Mouse (Mus musculus) neural tube, embryonic 15.5 days (tissue): Measurements from ENCODE around the gene Ctdnep1. TPM values are rescaled to one million over a fixed set of nuclear protein-coding genes. Genes with fewer than 3 reads are reported as not detected.

ENCODE experiments used
- ATAC-seq: fragments of 200-750 bp; cut with Nextera tagmentation; 2 replicates; pipeline ENCODE4 v1.8.0; 2017; ENCODE audit warnings: mild to moderate bottlenecking, moderate TSS enrichment, moderate library complexity; ENCODE audit not compliant: low FRiP score
- H3K27ac ChIP-seq: fragments of 300-500 bp; sonication (generic); replicated peaks from 2 replicates; pipeline ENCODE4 v1.5.1; 2015; ENCODE audit warnings: mild to moderate bottlenecking, inconsistent platforms
- H3K27me3 ChIP-seq: fragments of 300-500 bp; sonication (generic); replicated peaks from 2 replicates; pipeline ENCODE4 v1.6.1; 2015; ENCODE audit warnings: inconsistent platforms
- H3K36me3 ChIP-seq: fragments of 300-500 bp; sonication (generic); 2 replicates; pipeline ENCODE4 v1.6.1; 2015; ENCODE audit warnings: inconsistent platforms
- H3K4me1 ChIP-seq: fragments of 300-500 bp; sonication (generic); 2 replicates; pipeline ENCODE4 v1.6.1; 2015; ENCODE audit warnings: inconsistent platforms
- H3K4me2 ChIP-seq: fragments of 300-500 bp; sonication (generic); 2 replicates; pipeline ENCODE4 v1.6.1; 2015; ENCODE audit warnings: inconsistent platforms, mild to moderate bottlenecking, moderate library complexity
- H3K4me3 ChIP-seq: fragments of 300-500 bp; sonication (generic); replicated peaks from 2 replicates; pipeline ENCODE4 v1.5.1; 2015; ENCODE audit warnings: mild to moderate bottlenecking, inconsistent platforms
- H3K9ac ChIP-seq: fragments of 300-500 bp; sonication (generic); replicated peaks from 2 replicates; pipeline ENCODE4 v1.6.1; 2015; ENCODE audit warnings: mild to moderate bottlenecking, inconsistent platforms
- H3K9me3 ChIP-seq: fragments of 300-500 bp; sonication (generic); replicated peaks from 2 replicates; pipeline ENCODE4 v1.6.1; 2016; ENCODE audit warnings: inconsistent platforms
- WGBS: fragments of 180-500 bp; shearing (Covaris S2); methylation state at CpG from one replicate; pipeline ENCODE4 v1.1.7; 2015; ENCODE audit warnings: mixed read lengths; 5-methylcytosine and 5-hydroxymethylcytosine counted together
- polyA plus RNA-seq: library from polyadenylated mRNA; unstranded; fragments of >200 nt; fragmentation: Nextera tagmentation; extraction: Ambion mirVana; gene quantifications from 2 replicates; pipeline ENCODE4 v1.2.1, GENCODE M21; 2015

Gene Ctdnep1
- polyA plus RNA-seq, 1 experiment from 2014 or later: 27.2 TPM

- Histone ChIP-seq H3K4me2 (peak within 1 kb of the TSS; percentile 79), H3K9me3 (no peaks in the 10 kb centered on the region), H3K36me3 (peaks cover 32% of the 10 kb centered on the region), H3K4me3 (peak within 1 kb of the TSS; percentile 84), H3K27me3 (no peaks in the 10 kb centered on the region), H3K9ac (peak within 1 kb of the TSS; percentile 83), H3K4me1 (peaks cover 65% of the 10 kb centered on the region), H3K27ac (peak within 1 kb of the TSS; percentile 99)
- under 1% methylated on average over 48 of the region's 48 CpGs for WGBS
- ATAC-seq: peak; percentile 66
These were observed 19.5 kb downstream of the Ctdnep1 start, which contains the start of gene Dvl2 for GRCm38 (mm10) chr11:70000396-70000898. Gene Dvl2 (plus strand): TSS chr11:70000595.

- Histone ChIP-seq H3K27ac (peak overlapping the region; percentile 99), H3K4me2 (peak overlapping the region; percentile 79)
These were observed 20.2 kb downstream of the Ctdnep1 start for GRCm38 (mm10) chr11:70001159-70001558.

GRCm38 (mm10) chr11:70001865-70002264, 20.9 kb downstream of the Ctdnep1 start:
- Histone ChIP-seq H3K9ac (peak overlapping the region; percentile 83), H3K27me3 (no peaks in the 10 kb centered on the region), H3K27ac (no peak overlapping the region), H3K4me2 (peak overlapping the region; percentile 79), H3K36me3 (peaks cover 46% of the 10 kb centered on the region), H3K4me1 (peaks cover 65% of the 10 kb centered on the region), H3K4me3 (peak overlapping the region; percentile 84), H3K9me3 (no peaks in the 10 kb centered on the region)
- no peak for ATAC-seq

More at GRCm38 (mm10) chr11:70001159-70001558, 20.2 kb downstream of the Ctdnep1 start:
- ATAC-seq: no peak
- WGBS: 14% methylated on average over 8 of the region's 8 CpGs
- peak overlapping the region; percentile 84 for H3K4me3 ChIP-seq
- peak overlapping the region; percentile 83 for H3K9ac ChIP-seq
- no peaks in the 10 kb centered on the region for H3K9me3 ChIP-seq
- H3K27me3 ChIP-seq: no peaks in the 10 kb centered on the region
- peaks cover 65% of the 10 kb centered on the region for H3K4me1 ChIP-seq
- peaks cover 39% of the 10 kb centered on the region for H3K36me3 ChIP-seq

- Histone ChIP-seq H3K36me3 (peaks cover 52% of the 10 kb centered on the region), H3K9ac (0 out of 2 replicates have a peak overlapping the region, but pooled peaks have one; percentile 10), H3K4me1 (peaks cover 62% of the 10 kb centered on the region)
These were observed 21.5 kb downstream of the Ctdnep1 start for GRCm38 (mm10) chr11:70002471-70002870.

GRCm38 (mm10) chr11:70005521-70005920, 24.6 kb downstream of the Ctdnep1 start:
- H3K4me1 ChIP-seq: peaks cover 40% of the 10 kb centered on the region

More at GRCm38 (mm10) chr11:70002471-70002870, 21.5 kb downstream of the Ctdnep1 start:
- no peaks in the 10 kb centered on the region for H3K27me3 ChIP-seq
- no peak overlapping the region for H3K27ac ChIP-seq
- no peak for ATAC-seq
- no peaks in the 10 kb centered on the region for H3K9me3 ChIP-seq
- 94% methylated on average over 2 of the region's 2 CpGs for WGBS
- peak overlapping the region; percentile 79 for H3K4me2 ChIP-seq
- H3K4me3 ChIP-seq: peak overlapping the region; percentile 84

GRCm38 (mm10) chr11:70010033-70010432, 29.1 kb downstream of the Ctdnep1 start:
- Histone ChIP-seq H3K9ac (no peak overlapping the region), H3K9me3 (no peaks in the 10 kb centered on the region), H3K4me3 (no peak overlapping the region), H3K27ac (no peak overlapping the region), H3K27me3 (no peaks in the 10 kb centered on the region), H3K4me1 (peaks cover 23% of the 10 kb centered on the region), H3K4me2 (no peak overlapping the region), H3K36me3 (peaks cover 84% of the 10 kb centered on the region)
- WGBS: 78% methylated on average over 6 of the region's 6 CpGs
- no peak for ATAC-seq

More at GRCm38 (mm10) chr11:70005521-70005920, 24.6 kb downstream of the Ctdnep1 start:
- Histone ChIP-seq H3K27me3 (no peaks in the 10 kb centered on the region), H3K36me3 (peaks cover 61% of the 10 kb centered on the region), H3K4me2 (no peak overlapping the region), H3K27ac (no peak overlapping the region), H3K9me3 (no peaks in the 10 kb centered on the region), H3K4me3 (no peak overlapping the region), H3K9ac (no peak overlapping the region)
- 46% methylated on average over 5 of the region's 5 CpGs for WGBS
- ATAC-seq: no peak

GRCm38 (mm10) chr11:70010548-70010947, 29.6 kb downstream of the Ctdnep1 start:
- no peak overlapping the region for H3K27ac ChIP-seq
- H3K4me2 ChIP-seq: no peak overlapping the region
- no peak overlapping the region for H3K9ac ChIP-seq
- H3K9me3 ChIP-seq: no peaks in the 10 kb centered on the region
- peaks cover 25% of the 10 kb centered on the region for H3K4me1 ChIP-seq
- H3K4me3 ChIP-seq: no peak overlapping the region
- whole genome bisulfite sequencing: 90% methylated on average over 12 of the region's 12 CpGs
- peaks cover 79% of the 10 kb centered on the region for H3K36me3 ChIP-seq
- H3K27me3 ChIP-seq: no peaks in the 10 kb centered on the region
- no peak for ATAC-seq

GRCm38 (mm10) chr11:70010961-70011360, 30.0 kb downstream of the Ctdnep1 start:
- Histone ChIP-seq H3K4me1 (peaks cover 27% of the 10 kb centered on the region), H3K4me3 (no peak overlapping the region), H3K27me3 (no peaks in the 10 kb centered on the region), H3K9me3 (no peaks in the 10 kb centered on the region), H3K27ac (no peak overlapping the region), H3K36me3 (peaks cover 75% of the 10 kb centered on the region), H3K9ac (no peak overlapping the region), H3K4me2 (no peak overlapping the region)
- 78% methylated on average over 10 of the region's 10 CpGs for WGBS
- ATAC-seq: no peak

- WGBS: 87% methylated on average over 9 of the region's 9 CpGs
- peaks cover 36% of the 10 kb centered on the region for H3K4me1 ChIP-seq
- H3K9ac ChIP-seq: 0 out of 2 replicates have a peak overlapping the region, but pooled peaks have one; percentile 1
- H3K4me2 ChIP-seq: no peak overlapping the region
- no peaks in the 10 kb centered on the region for H3K27me3 ChIP-seq
- peaks cover 55% of the 10 kb centered on the region for H3K36me3 ChIP-seq
- no peak overlapping the region for H3K27ac ChIP-seq
- H3K4me3 ChIP-seq: no peak overlapping the region
- ATAC-seq: no peak
- H3K9me3 ChIP-seq: no peaks in the 10 kb centered on the region
These were observed 32.0 kb downstream of the Ctdnep1 start for GRCm38 (mm10) chr11:70012931-70013330.

GRCm38 (mm10) chr11:70013408-70013807, 32.5 kb downstream of the Ctdnep1 start:
- H3K4me3 ChIP-seq: no peak overlapping the region
- H3K4me2 ChIP-seq: no peak overlapping the region
- WGBS: 74% methylated on average over 3 of the region's 3 CpGs
- H3K9ac ChIP-seq: 0 out of 2 replicates have a peak overlapping the region, but pooled peaks have one; percentile 1
- no peak for ATAC-seq
- H3K9me3 ChIP-seq: no peaks in the 10 kb centered on the region
- H3K27me3 ChIP-seq: no peaks in the 10 kb centered on the region
- H3K27ac ChIP-seq: no peak overlapping the region
- H3K4me1 ChIP-seq: peaks cover 38% of the 10 kb centered on the region
- peaks cover 50% of the 10 kb centered on the region for H3K36me3 ChIP-seq

- Histone ChIP-seq H3K36me3 (peaks cover 44% of the 10 kb centered on the region), H3K27ac (no peak overlapping the region), H3K4me2 (peak overlapping the region; percentile 85; the same call in 1 of the 2 replicates)
These were observed 33.1 kb downstream of the Ctdnep1 start for GRCm38 (mm10) chr11:70014051-70014450.

GRCm38 (mm10) chr11:70014880-70015558, 34.1 kb downstream of the Ctdnep1 start, which contains the start of gene Acadvl:
Gene Acadvl (minus strand): TSS chr11:70015411.
- H3K4me2 ChIP-seq: peak within 1 kb of the TSS; percentile 85
- peak within 1 kb of the TSS; percentile 85 for H3K9ac ChIP-seq
- peak within 1 kb of the TSS; percentile 81 for H3K27ac ChIP-seq
- WGBS: 1% methylated on average over 35 of the region's 35 CpGs
- no peaks in the 10 kb centered on the region for H3K9me3 ChIP-seq
- H3K4me3 ChIP-seq: peak within 1 kb of the TSS; percentile 70
- peak; percentile 84 for ATAC-seq
- H3K36me3 ChIP-seq: peaks cover 34% of the 10 kb centered on the region
- H3K4me1 ChIP-seq: peaks cover 52% of the 10 kb centered on the region
- H3K27me3 ChIP-seq: no peaks in the 10 kb centered on the region

More at GRCm38 (mm10) chr11:70014051-70014450, 33.1 kb downstream of the Ctdnep1 start:
- no peaks in the 10 kb centered on the region for H3K27me3 ChIP-seq
- WGBS: 72% methylated on average over 5 of the region's 5 CpGs
- no peaks in the 10 kb centered on the region for H3K9me3 ChIP-seq
- H3K4me3 ChIP-seq: no peak overlapping the region; the same call in 1 of the 2 replicates
- ATAC-seq: no peak
- no peak overlapping the region for H3K9ac ChIP-seq
- peaks cover 42% of the 10 kb centered on the region for H3K4me1 ChIP-seq
